Comparison of ENCODE assay signal across 9 mouse cellular contexts in genomic region chr7:49764011-49764716, GRCm38 (mm10). TPM values are rescaled to one million over a fixed set of nuclear protein-coding genes. Genes with fewer than 3 reads are reported as not detected.
DNase-seq lines count a peak whose midpoint lies in the region; ATAC-seq and TF ChIP-seq lines count a peak whose summit lies in the region.
"Had no signal": no experiment of that assay in that cellular context is flagged by ENCODE, and none has a peak within 500 bp of the region (broad histone marks: within the 10 kb centered on the region; RNA-seq: fewer than 3 reads in every experiment).

No protein-coding gene starts in this region.

- DNase-seq in 3T3-L1 (ENCODE audit: low read depth, low spot score) (peak; percentile 39), MEL (ENCODE audit: low read depth, low spot score) (peak; percentile 90)
- peak; percentile 28 for DNase-seq in embryonic facial prominence, embryonic 10.5 days (ENCODE audit: low spot score)
- no peak for DNase-seq in thymus, postnatal 10 days (ENCODE audit: low spot score in 2 of 2)
- no peak for DNase-seq in midbrain, embryonic 10.5 days (ENCODE audit: low spot score)
- DNase-seq in left cerebral cortex, postnatal 4 days: no peak

- TF ChIP-seq EP300 in MEL (IDR thresholded peaks at IDR 0.05; ENCODE audit: low read depth in 1 of 2, low read length in 2 of 2): no peak; a peak in 3 of 4 replicates

- H3K9ac ChIP-seq in MEL (ENCODE audit: control insufficient read depth, low read depth, low read length, poor library complexity, severe bottlenecking): peak overlapping the region; percentile 78
- H3K9ac ChIP-seq in liver, embryonic 16.5 days (ENCODE audit: low read depth, low read length): peak overlapping the region; percentile 52
- H3K9ac ChIP-seq: hindbrain, embryonic 14.5 days; midbrain, embryonic 12.5 days had no signal

- peak in 1 of 2 experiments; percentile 41; a peak in 1 of 4 replicates for TF ChIP-seq POLR2A in MEL (IDR thresholded peaks at IDR 0.05; ENCODE audit: control insufficient read depth in 1 of 2, insufficient read depth in 1 of 2, low read depth in 1 of 2, low read length in 2 of 2, poor library complexity in 1 of 2)

- H3K27me3 ChIP-seq in MEL (ENCODE audit: control insufficient read depth in 1 of 2, insufficient read depth in 2 of 2, low read length in 2 of 2): no peaks in the 10 kb centered on the region
- H3K27me3 ChIP-seq in embryonic facial prominence, embryonic 10.5 days (replicated peaks; ENCODE audit: low read depth, poor library complexity, severe bottlenecking): peaks cover 69% of the 10 kb centered on the region
- H3K27me3 ChIP-seq in liver, embryonic 16.5 days (ENCODE audit: control insufficient read depth, insufficient read depth, low read depth, low read length): no peaks in the 10 kb centered on the region
- H3K27me3 ChIP-seq in midbrain, embryonic 10.5 days (ENCODE audit: low read depth, poor library complexity, severe bottlenecking): peaks cover 82% of the 10 kb centered on the region

- H3K27ac ChIP-seq in MEL (ENCODE audit: control insufficient read depth, low read depth, low read length): peak overlapping the region; percentile 97
- no peak overlapping the region for H3K27ac ChIP-seq in embryonic facial prominence, embryonic 10.5 days (replicated peaks)
- peak overlapping the region; percentile 94 for H3K27ac ChIP-seq in liver, embryonic 16.5 days (ENCODE audit: low read length)
- no peak overlapping the region for H3K27ac ChIP-seq in midbrain, embryonic 10.5 days (replicated peaks)
- H3K27ac ChIP-seq: hindbrain, embryonic 14.5 days; midbrain, embryonic 12.5 days had no signal

- peaks cover 36 to 50% of the 10 kb centered on the region in 2 experiments for H3K4me1 ChIP-seq in MEL (ENCODE audit: control insufficient read depth in 1 of 2, insufficient read depth in 2 of 2, low read length in 2 of 2)
- H3K4me1 ChIP-seq in embryonic facial prominence, embryonic 10.5 days: peaks cover 6% of the 10 kb centered on the region; the same call in 1 of the 2 replicates
- H3K4me1 ChIP-seq in liver, embryonic 16.5 days (ENCODE audit: control insufficient read depth, low read depth, low read length): peaks cover 51% of the 10 kb centered on the region
- peaks cover 18% of the 10 kb centered on the region for H3K4me1 ChIP-seq in midbrain, embryonic 10.5 days

- no peak for TF ChIP-seq RAD21 in MEL (IDR thresholded peaks at IDR 0.05; ENCODE audit: low read depth, low read length)

- no peak for TF ChIP-seq CTCF in MEL (IDR thresholded peaks at IDR 0.05 in 2 of 3, conservative IDR thresholded peaks at IDR 0.05 in 1 of 3; ENCODE audit: control insufficient read depth in 1 of 3, insufficient read depth in 1 of 3, low read depth in 2 of 3, low read length in 3 of 3, poor library complexity in 1 of 3, severe bottlenecking in 1 of 3)

- peaks cover 24% of the 10 kb centered on the region for H3K79me2 ChIP-seq in MEL (ENCODE audit: control insufficient read depth, insufficient read depth, low read length, poor library complexity)

- intact Hi-C loops in left cerebral cortex, postnatal 4 days (cut with DNase I): no loop called here

- H3K9me3 ChIP-seq in MEL (replicated peaks; ENCODE audit: insufficient read depth, low read length): no peaks in the 10 kb centered on the region
- peaks cover 7% of the 10 kb centered on the region; the same call in 1 of the 2 replicates for H3K9me3 ChIP-seq in embryonic facial prominence, embryonic 10.5 days
- no peaks in the 10 kb centered on the region for H3K9me3 ChIP-seq in liver, embryonic 16.5 days (replicated peaks; ENCODE audit: control insufficient read depth, low read length)
- peaks cover 8% of the 10 kb centered on the region for H3K9me3 ChIP-seq in midbrain, embryonic 10.5 days (replicated peaks)
- H3K9me3 ChIP-seq: midbrain, embryonic 12.5 days had no signal

- 73% methylated on average over 10 of the region's 10 CpGs for WGBS in embryonic facial prominence, embryonic 10.5 days
- 29% methylated on average over 10 of the region's 10 CpGs for WGBS in liver, embryonic 16.5 days (ENCODE audit: insufficient replicate concordance)
- 82% methylated on average over 10 of the region's 10 CpGs for WGBS in midbrain, embryonic 10.5 days

- peak; percentile 77 for ATAC-seq in liver, embryonic 16.5 days (ENCODE audit: low read depth)

- H3K4me2 ChIP-seq in liver, embryonic 16.5 days (ENCODE audit: low read depth, low read length): peak overlapping the region; percentile 50
- H3K4me2 ChIP-seq: hindbrain, embryonic 14.5 days; midbrain, embryonic 12.5 days had no signal

- H3K4me3 ChIP-seq in MEL (ENCODE audit: control insufficient read depth in 1 of 2, insufficient read depth in 1 of 2, low read depth in 2 of 2, low read length in 2 of 2): peak overlapping the region; percentile 22 to 33; a peak in 2 of 4 replicates
- H3K4me3 ChIP-seq in embryonic facial prominence, embryonic 10.5 days: no peak overlapping the region
- peak overlapping the region; percentile 21 for H3K4me3 ChIP-seq in liver, embryonic 16.5 days (ENCODE audit: low read depth, low read length)
- no peak overlapping the region for H3K4me3 ChIP-seq in midbrain, embryonic 10.5 days
- H3K4me3 ChIP-seq: midbrain, embryonic 12.5 days had no signal

- H3K36me3 ChIP-seq in MEL (ENCODE audit: control insufficient read depth in 1 of 2, insufficient read depth in 2 of 2, low read length in 2 of 2): peaks cover 41 to 48% of the 10 kb centered on the region in 2 experiments
- no peaks in the 10 kb centered on the region for H3K36me3 ChIP-seq in embryonic facial prominence, embryonic 10.5 days (replicated peaks)
- peaks cover 13% of the 10 kb centered on the region for H3K36me3 ChIP-seq in liver, embryonic 16.5 days (ENCODE audit: control insufficient read depth, insufficient read depth)
- H3K36me3 ChIP-seq in midbrain, embryonic 10.5 days: no peaks in the 10 kb centered on the region
- H3K36me3 ChIP-seq: midbrain, embryonic 12.5 days had no signal

TF ChIP-seq in MEL, 35 proteins besides CTCF, POLR2A, EP300 and RAD21 (continues in another document):
- TF ChIP-seq CHD1 (IDR thresholded peaks at IDR 0.05; ENCODE audit: low read depth, low read length) (no peak), NRF1 (IDR thresholded peaks at IDR 0.05; ENCODE audit: insufficient read depth, low read depth, low read length, poor library complexity, severe bottlenecking) (no peak), USF2 (IDR thresholded peaks at IDR 0.05; ENCODE audit: borderline replicate concordance in 1 of 2, insufficient read depth in 1 of 2, low read depth in 1 of 2, low read length in 2 of 2) (no peak), ELF1 (IDR thresholded peaks at IDR 0.05; ENCODE audit: low read depth, low read length) (no peak), UBTF (IDR thresholded peaks at IDR 0.05; ENCODE audit: borderline replicate concordance, insufficient read depth, low read depth, low read length) (no peak), ZMIZ1 (IDR thresholded peaks at IDR 0.05; ENCODE audit: low read depth, low read length) (no peak), POLR2AphosphoS5 (IDR thresholded peaks at IDR 0.05; ENCODE audit: borderline replicate concordance, low read depth, low read length) (no peak), ZC3H11A (IDR thresholded peaks at IDR 0.05; ENCODE audit: low read depth, low read length) (no peak), MAFK (IDR thresholded peaks at IDR 0.05; ENCODE audit: borderline replicate concordance, low read depth, low read length) (peak; percentile 91; the same call in 1 of the 2 replicates), KAT2A (conservative IDR thresholded peaks at IDR 0.05; ENCODE audit: low read depth, low read length) (no peak), MAX (IDR thresholded peaks at IDR 0.05; ENCODE audit: low read length) (peak; percentile 61), TCF12 (IDR thresholded peaks at IDR 0.05; ENCODE audit: low read depth, low read length) (peak; percentile 6; the same call in 1 of the 2 replicates), SIN3A (IDR thresholded peaks at IDR 0.05; ENCODE audit: low read length) (peak; percentile 69), ZNF384 (IDR thresholded peaks at IDR 0.05; ENCODE audit: low read depth, low read length) (no peak), MEF2A (IDR thresholded peaks at IDR 0.05; ENCODE audit: extremely low read depth, insufficient replicate concordance, low read depth, low read length, poor library complexity, severe bottlenecking) (no peak), MYC (IDR thresholded peaks at IDR 0.05; ENCODE audit: low read depth, low read length) (peak; percentile 35; the same call in 1 of the 2 replicates), RCOR1 (IDR thresholded peaks at IDR 0.05; ENCODE audit: low read depth, low read length) (no peak), CHD2 (IDR thresholded peaks at IDR 0.05; ENCODE audit: low read length) (no peak), MAZ (IDR thresholded peaks at IDR 0.05; ENCODE audit: low read depth, low read length) (no peak), JUND (IDR thresholded peaks at IDR 0.05; ENCODE audit: low read depth, low read length) (no peak), TBP (IDR thresholded peaks at IDR 0.05; ENCODE audit: low read depth, low read length) (no peak), MXI1 (IDR thresholded peaks at IDR 0.05; ENCODE audit: low read depth, low read length) (no peak), HCFC1 (IDR thresholded peaks at IDR 0.05; ENCODE audit: low read depth, low read length) (no peak), ZKSCAN1 (IDR thresholded peaks at IDR 0.05; ENCODE audit: low read depth, low read length) (no peak)

RNA-seq across cellular contexts. Expression of gene Htatip2, which starts 5.2 kb away (rescaled TPM):
- 22.5 and 32.8 TPM in 2 replicates for total RNA-seq in MEL (2012; rRNA removed)
- polyA plus RNA-seq in MEL (2012; ENCODE audit: insufficient read depth in 1 of 2, insufficient read length in 2 of 2, low read depth in 1 of 2, low replicate concordance in 2 of 2, missing spikeins in 1 of 2): 10 to 100 TPM in 1 of 2 experiments, not detected in 1; 37.8 TPM
- polyA plus RNA-seq in embryonic facial prominence, embryonic 10.5 days (2016; fragmentation: Nextera tagmentation; extraction: Ambion mirVana): 4.8 and 5.6 TPM in 2 replicates
- 31.9 and 32.0 TPM in 2 replicates for polyA plus RNA-seq in liver, embryonic 16.5 days (2015; fragmentation: Nextera tagmentation; extraction: Ambion mirVana)
- polyA plus RNA-seq in midbrain, embryonic 10.5 days (2016; fragmentation: Nextera tagmentation; extraction: Ambion mirVana): 9.8 and 10.3 TPM in 2 replicates
- 1 to 10 TPM; 4.7 to 5.5 TPM for total RNA-seq in left cerebral cortex, postnatal 4 days (2021)

RNA-seq across cellular contexts. Expression of gene Prmt3, which starts 14.0 kb away (rescaled TPM):
- total RNA-seq in MEL (2012; rRNA removed): 72.6 and 73.9 TPM in 2 replicates
- 10 to 100 TPM; 62.5 to 63.7 TPM for polyA plus RNA-seq in MEL (2012; ENCODE audit: insufficient read depth in 1 of 2, insufficient read length in 2 of 2, low read depth in 1 of 2, low replicate concordance in 2 of 2, missing spikeins in 1 of 2)
- 58.5 and 68.6 TPM in 2 replicates for polyA plus RNA-seq in embryonic facial prominence, embryonic 10.5 days (2016; fragmentation: Nextera tagmentation; extraction: Ambion mirVana)
- polyA plus RNA-seq in liver, embryonic 16.5 days (2015; fragmentation: Nextera tagmentation; extraction: Ambion mirVana): 15.6 and 18.2 TPM in 2 replicates
- polyA plus RNA-seq in midbrain, embryonic 10.5 days (2016; fragmentation: Nextera tagmentation; extraction: Ambion mirVana): 81.2 and 82.3 TPM in 2 replicates
- 10 to 100 TPM; 47.5 to 49.2 TPM for total RNA-seq in left cerebral cortex, postnatal 4 days (2021)

Comparison
In these comparisons a context has a peak if more than half of its experiments do, and no peak if none do; other contexts are left out.
1. DNase-seq: peak in 3T3-L1 (single experiment), MEL (single experiment) and embryonic facial prominence, embryonic 10.5 days (single experiment); none in thymus, postnatal 10 days (0 of 2), midbrain, embryonic 10.5 days (single experiment) and left cerebral cortex, postnatal 4 days (single experiment).
2. H3K27ac ChIP-seq: peak in MEL (single experiment) and liver, embryonic 16.5 days (single experiment); none in embryonic facial prominence, embryonic 10.5 days (single experiment) and midbrain, embryonic 10.5 days (single experiment).
3. H3K4me3 ChIP-seq: peak in MEL (2 of 2) and liver, embryonic 16.5 days (single experiment); none in embryonic facial prominence, embryonic 10.5 days (single experiment) and midbrain, embryonic 10.5 days (single experiment).